Mouse (Mus musculus) hindbrain, embryonic 11.5 days (tissue): Measurements from ENCODE around the gene Mtif2. TPM values are rescaled to one million over a fixed set of nuclear protein-coding genes. Genes with fewer than 3 reads are reported as not detected.

Experiments
- ATAC-seq: fragments of 200-750 bp; cut with Nextera tagmentation; 2 replicates; pipeline ENCODE4 v1.8.0; 2017; ENCODE audit warnings: mild to moderate bottlenecking, moderate TSS enrichment, moderate library complexity; ENCODE audit not compliant: low FRiP score
- DNase-seq: peaks from one replicate; pipeline ENCODE4 v3.0.0-alpha.2; 2015; ENCODE audit warnings: low spot score
- H3K27ac ChIP-seq: fragments of 300-500 bp; sonication (generic); 2 replicates; pipeline ENCODE4 v1.5.1; 2014; ENCODE audit warnings: mild to moderate bottlenecking, low read depth, low read length
- H3K27me3 ChIP-seq: fragments of 300-500 bp; sonication (generic); 2 replicates; pipeline ENCODE4 v1.6.1; 2014; ENCODE audit warnings: mild to moderate bottlenecking, low read length, moderate library complexity, mixed read lengths; ENCODE audit not compliant: control insufficient read depth, insufficient read depth
- H3K36me3 ChIP-seq: fragments of 300-500 bp; sonication (generic); 2 replicates; pipeline ENCODE4 v1.6.1; 2014; ENCODE audit warnings: mild to moderate bottlenecking, low read length, moderate library complexity, mixed read lengths; ENCODE audit not compliant: control insufficient read depth, insufficient read depth
- H3K4me1 ChIP-seq: fragments of 300-500 bp; sonication (generic); replicated peaks from 2 replicates; pipeline ENCODE4 v1.6.1; 2014; ENCODE audit warnings: low read length, mixed read lengths; ENCODE audit not compliant: control insufficient read depth, insufficient read depth
- H3K4me2 ChIP-seq: fragments of 300-500 bp; sonication (generic); replicated peaks from 2 replicates; pipeline ENCODE4 v1.6.1; 2014; ENCODE audit warnings: mild to moderate bottlenecking, low read depth, low read length
- H3K4me3 ChIP-seq: fragments of 300-500 bp; sonication (generic); 2 replicates; pipeline ENCODE4 v1.5.1; 2014; ENCODE audit warnings: low read depth, low read length
- H3K9ac ChIP-seq: fragments of 300-500 bp; sonication (generic); 2 replicates; pipeline ENCODE4 v1.6.1; 2014; ENCODE audit warnings: low read depth, low read length
- H3K9me3 ChIP-seq: fragments of 300-500 bp; sonication (generic); 2 replicates; pipeline ENCODE4 v1.6.1; 2016; ENCODE audit warnings: low read length; ENCODE audit not compliant: control insufficient read depth
- WGBS: fragments of 180-500 bp; shearing (Covaris S2); extraction: QIAGEN DNeasy Blood & Tissue Kit; methylation state at CpG from one replicate; pipeline ENCODE4 v1.1.7; 2014; 5-methylcytosine and 5-hydroxymethylcytosine counted together
- polyA plus RNA-seq: library from polyadenylated mRNA; unstranded; fragments of >200 nt; fragmentation: Nextera tagmentation; extraction: Ambion mirVana; gene quantifications from 2 replicates; pipeline ENCODE4 v1.2.1, GENCODE M21; 2014

Mtif2 gene
- polyA plus RNA-seq: 42.2 and 49.9 TPM in 2 replicates

GRCm38 (mm10) chr11:29525988-29526794 is at the start of gene Mtif2:
Gene Mtif2 (plus strand): TSS chr11:29526408.
- H3K4me1 ChIP-seq: no peaks in the 10 kb centered on the region
- WGBS: 2% methylated on average over 47 of the region's 47 CpGs

GRCm38 (mm10) chr11:29493135-29493534 is 33.1 kb upstream of the Mtif2 start:
- Histone ChIP-seq H3K4me2 (no peak overlapping the region), H3K4me1 (no peaks in the 10 kb centered on the region), H3K9ac (no peak overlapping the region), H3K27ac (no peak overlapping the region), H3K36me3 (no peaks in the 10 kb centered on the region), H3K27me3 (no peaks in the 10 kb centered on the region), H3K9me3 (no peaks in the 10 kb centered on the region), H3K4me3 (no peak overlapping the region)
- no peak for ATAC-seq
- WGBS: 92% methylated on average over 1 of the region's 1 CpGs
- no peak for DNase-seq

More at GRCm38 (mm10) chr11:29525988-29526794, at the start of gene Mtif2:
- peak within 1 kb of the TSS; percentile 72 for H3K4me2 ChIP-seq
- H3K9ac ChIP-seq: peak within 1 kb of the TSS; percentile 74
- H3K36me3 ChIP-seq: no peaks in the 10 kb centered on the region
- no peaks in the 10 kb centered on the region for H3K9me3 ChIP-seq
- ATAC-seq (peak; percentile 96), DNase-seq (peak; percentile 89)
- H3K4me3 ChIP-seq: peak within 1 kb of the TSS; percentile 74
- peak within 1 kb of the TSS; percentile 78 for H3K27ac ChIP-seq
- H3K27me3 ChIP-seq: no peaks in the 10 kb centered on the region

GRCm38 (mm10) chr11:29496962-29497361 is 29.2 kb upstream of the Mtif2 start:
- no peaks in the 10 kb centered on the region for H3K27me3 ChIP-seq
- H3K27ac ChIP-seq: no peak overlapping the region
- no peaks in the 10 kb centered on the region for H3K4me1 ChIP-seq
- WGBS: 83% methylated on average over 3 of the region's 3 CpGs
- no peak overlapping the region for H3K9ac ChIP-seq
- no peak for ATAC-seq
- H3K9me3 ChIP-seq: no peaks in the 10 kb centered on the region
- H3K4me3 ChIP-seq: no peak overlapping the region
- H3K4me2 ChIP-seq: no peak overlapping the region
- no peak for DNase-seq
- 0 out of 2 replicates have a peak, but pooled peaks cover 3% of the 10 kb centered on the region for H3K36me3 ChIP-seq

- 94% methylated on average over 10 of the region's 10 CpGs for WGBS
- Histone ChIP-seq H3K4me1 (no peaks in the 10 kb centered on the region), H3K36me3 (peaks cover 7% of the 10 kb centered on the region; the same call in 1 of the 2 replicates), H3K9ac (no peak overlapping the region), H3K4me3 (no peak overlapping the region), H3K27ac (no peak overlapping the region), H3K4me2 (no peak overlapping the region), H3K9me3 (no peaks in the 10 kb centered on the region), H3K27me3 (no peaks in the 10 kb centered on the region)
- ATAC-seq (no peak), DNase-seq (no peak)
Measured at GRCm38 (mm10) chr11:29503948-29504893, 22.0 kb upstream of the Mtif2 start.

- no peak overlapping the region for H3K4me2 ChIP-seq
- no peak overlapping the region for H3K27ac ChIP-seq
- WGBS: 94% methylated on average over 2 of the region's 2 CpGs
- peaks cover 4% of the 10 kb centered on the region; the same call in 1 of the 2 replicates for H3K36me3 ChIP-seq
- H3K9ac ChIP-seq: no peak overlapping the region
- no peaks in the 10 kb centered on the region for H3K4me1 ChIP-seq
- H3K27me3 ChIP-seq: no peaks in the 10 kb centered on the region
- ATAC-seq (no peak), DNase-seq (no peak)
- H3K9me3 ChIP-seq: no peaks in the 10 kb centered on the region
- no peak overlapping the region for H3K4me3 ChIP-seq
Measured at GRCm38 (mm10) chr11:29504899-29505625, 21.1 kb upstream of the Mtif2 start.

- Histone ChIP-seq H3K9me3 (no peaks in the 10 kb centered on the region), H3K27me3 (no peaks in the 10 kb centered on the region), H3K9ac (no peak overlapping the region), H3K4me1 (no peaks in the 10 kb centered on the region), H3K4me3 (no peak overlapping the region), H3K27ac (no peak overlapping the region), H3K36me3 (no peaks in the 10 kb centered on the region), H3K4me2 (no peak overlapping the region)
- DNase-seq: no peak
- WGBS: 97% methylated on average over 1 of the region's 1 CpGs
- ATAC-seq: no peak
Measured at GRCm38 (mm10) chr11:29509421-29509820, 16.8 kb upstream of the Mtif2 start.

GRCm38 (mm10) chr11:29512818-29513535 is 13.2 kb upstream of the Mtif2 start:
- Histone ChIP-seq H3K27me3 (no peaks in the 10 kb centered on the region), H3K27ac (no peak overlapping the region), H3K4me3 (no peak overlapping the region), H3K9me3 (no peaks in the 10 kb centered on the region), H3K9ac (no peak overlapping the region), H3K4me1 (no peaks in the 10 kb centered on the region), H3K36me3 (no peaks in the 10 kb centered on the region), H3K4me2 (no peak overlapping the region)
- DNase-seq (no peak), ATAC-seq (no peak)
- 95% methylated on average over 4 of the region's 4 CpGs for WGBS

GRCm38 (mm10) chr11:29514325-29514681 is 11.9 kb upstream of the Mtif2 start:
- Histone ChIP-seq H3K36me3 (no peaks in the 10 kb centered on the region), H3K9ac (peak overlapping the region; percentile 68; the same call in 1 of the 2 replicates), H3K27ac (0 out of 2 replicates have a peak overlapping the region, but pooled peaks have one; percentile 40), H3K9me3 (no peaks in the 10 kb centered on the region), H3K27me3 (no peaks in the 10 kb centered on the region), H3K4me2 (peak overlapping the region; percentile 55), H3K4me3 (peak overlapping the region; percentile 56), H3K4me1 (no peaks in the 10 kb centered on the region)
- no peak; the same call in 1 of the 2 replicates for ATAC-seq
- DNase-seq: no peak
- 28% methylated on average over 10 of the region's 10 CpGs for WGBS
